Comparison of ENCODE assay signal across 8 mouse cellular contexts in genomic region chr17:67303326-67304099, GRCm38 (mm10). TPM values are rescaled to one million over a fixed set of nuclear protein-coding genes. Genes with fewer than 3 reads are reported as not detected.
DNase-seq lines count a peak whose midpoint lies in the region; ATAC-seq lines count a peak whose summit lies in the region.

No protein-coding gene starts in this region.

- no peak for DNase-seq in forebrain, embryonic 10.5 days (ENCODE audit: extremely low spot score, low spot score)
- DNase-seq in brain, adult 2 months (ENCODE audit: low read depth, low spot score) = peak; percentile 72
- no peak for DNase-seq in liver

- H3K4me3 ChIP-seq in forebrain, embryonic 13.5 days = no peak overlapping the region
- H3K4me3 ChIP-seq in forebrain, embryonic 10.5 days = no peak overlapping the region
- H3K4me3 ChIP-seq in heart, embryonic 16.5 days (ENCODE audit: low read length) = peak overlapping the region; percentile 1; the same call in 1 of the 2 replicates
- peak overlapping the region; percentile 7; the same call in 1 of the 2 replicates for H3K4me3 ChIP-seq in lung, embryonic 16.5 days (ENCODE audit: low read length)

- no peaks in the 10 kb centered on the region for H3K9me3 ChIP-seq in forebrain, embryonic 13.5 days (replicated peaks)
- peaks cover 6% of the 10 kb centered on the region; the same call in 1 of the 2 replicates for H3K9me3 ChIP-seq in forebrain, embryonic 10.5 days
- H3K9me3 ChIP-seq in heart, embryonic 16.5 days (replicated peaks; ENCODE audit: control insufficient read depth, low read length) = no peaks in the 10 kb centered on the region; the same call in 1 of the 2 replicates
- H3K9me3 ChIP-seq in lung, embryonic 16.5 days (ENCODE audit: control insufficient read depth, low read length) = no peaks in the 10 kb centered on the region

- WGBS in forebrain, embryonic 13.5 days = 48% methylated on average over 18 of the region's 18 CpGs
- 68% methylated on average over 18 of the region's 18 CpGs for WGBS in forebrain, embryonic 10.5 days
- WGBS in heart, embryonic 16.5 days = 56% methylated on average over 18 of the region's 18 CpGs
- 53% methylated on average over 18 of the region's 18 CpGs for WGBS in lung, embryonic 16.5 days

- peak overlapping the region; percentile 13; the same call in 1 of the 2 replicates for H3K4me2 ChIP-seq in forebrain, embryonic 13.5 days
- peak overlapping the region; percentile 47 for H3K4me2 ChIP-seq in heart, embryonic 16.5 days (ENCODE audit: low read depth, low read length)
- H3K4me2 ChIP-seq in lung, embryonic 16.5 days (ENCODE audit: low read depth, low read length) = peak overlapping the region; percentile 22

- peaks cover 25% of the 10 kb centered on the region for H3K27me3 ChIP-seq in forebrain, embryonic 13.5 days
- peaks cover 43% of the 10 kb centered on the region for H3K27me3 ChIP-seq in forebrain, embryonic 10.5 days (ENCODE audit: poor library complexity, severe bottlenecking)
- no peaks in the 10 kb centered on the region for H3K27me3 ChIP-seq in heart, embryonic 16.5 days (ENCODE audit: control insufficient read depth, insufficient read depth, low read length)
- no peaks in the 10 kb centered on the region for H3K27me3 ChIP-seq in lung, embryonic 16.5 days (ENCODE audit: control insufficient read depth, insufficient read depth, low read depth, low read length)

- no peak overlapping the region for H3K9ac ChIP-seq in forebrain, embryonic 13.5 days
- no peak overlapping the region for H3K9ac ChIP-seq in heart, embryonic 16.5 days (ENCODE audit: low read length)
- H3K9ac ChIP-seq in lung, embryonic 16.5 days (ENCODE audit: low read length) = no peak overlapping the region

- no peak overlapping the region for H3K27ac ChIP-seq in forebrain, embryonic 13.5 days
- H3K27ac ChIP-seq in forebrain, embryonic 10.5 days = no peak overlapping the region
- H3K27ac ChIP-seq in heart, embryonic 16.5 days (ENCODE audit: low read length) = peak overlapping the region; percentile 42
- H3K27ac ChIP-seq in lung, embryonic 16.5 days (ENCODE audit: low read length) = peak overlapping the region; percentile 28

- peaks cover 17% of the 10 kb centered on the region for H3K4me1 ChIP-seq in forebrain, embryonic 13.5 days
- H3K4me1 ChIP-seq in forebrain, embryonic 10.5 days = peaks cover 36% of the 10 kb centered on the region
- peaks cover 10% of the 10 kb centered on the region for H3K4me1 ChIP-seq in heart, embryonic 16.5 days (ENCODE audit: control insufficient read depth, insufficient read depth, low read length)
- H3K4me1 ChIP-seq in lung, embryonic 16.5 days (replicated peaks; ENCODE audit: control insufficient read depth, insufficient read depth, low read length) = peaks cover 25% of the 10 kb centered on the region

- ATAC-seq in forebrain, embryonic 13.5 days = peak; percentile 70
- ATAC-seq in heart, embryonic 16.5 days (replicated peaks; ENCODE audit: extremely low read depth, insufficient read depth, low FRiP score) = peak; percentile 78; the same call in 1 of the 2 replicates
- peak; percentile 80 for ATAC-seq in lung, embryonic 16.5 days (ENCODE audit: low read depth)
- ATAC-seq in erythroblast, adult 5-6 weeks (replicated peaks; ENCODE audit: low FRiP score, poor library complexity, severe bottlenecking) = no peak
- no peak for ATAC-seq in megakaryocyte progenitor cell, adult 5-6 weeks (replicated peaks; ENCODE audit: poor library complexity)

- H3K36me3 ChIP-seq in forebrain, embryonic 13.5 days (ENCODE audit: poor library complexity, severe bottlenecking) = no peaks in the 10 kb centered on the region
- no peaks in the 10 kb centered on the region for H3K36me3 ChIP-seq in forebrain, embryonic 10.5 days (replicated peaks)
- H3K36me3 ChIP-seq in heart, embryonic 16.5 days (ENCODE audit: control insufficient read depth, insufficient read depth) = no peaks in the 10 kb centered on the region
- no peaks in the 10 kb centered on the region for H3K36me3 ChIP-seq in lung, embryonic 16.5 days (ENCODE audit: control insufficient read depth, insufficient read depth, low read length)

RNA-seq across cellular contexts. Expression of gene Ptprm, which starts 50.7 kb away (rescaled TPM):
- polyA plus RNA-seq in forebrain, embryonic 13.5 days (2015; fragmentation: Nextera tagmentation; extraction: Ambion mirVana) = 5.7 and 7.1 TPM in 2 replicates
- 6.7 and 8.4 TPM in 2 replicates for polyA plus RNA-seq in forebrain, embryonic 10.5 days (2016; fragmentation: Nextera tagmentation; extraction: Ambion mirVana)
- 12.8 and 18.1 TPM in 2 replicates for polyA plus RNA-seq in heart, embryonic 16.5 days (2015; fragmentation: Nextera tagmentation; extraction: Ambion mirVana)
- 45.7 and 47.0 TPM in 2 replicates for polyA plus RNA-seq in lung, embryonic 16.5 days (2015; fragmentation: Nextera tagmentation; extraction: Ambion mirVana)
- total RNA-seq in erythroblast, adult 5-6 weeks (2015; ENCODE audit: low replicate concordance) = 0.19 and 0.42 TPM in 2 replicates
- total RNA-seq in erythroblast, adult 5-6 weeks (2017; ENCODE audit: low replicate concordance) = 0.60 and 0.84 TPM in 2 replicates
- total RNA-seq in megakaryocyte progenitor cell, adult 5-6 weeks (2015) = 0.22 TPM in 2 replicates
- total RNA-seq in megakaryocyte progenitor cell, adult 5-6 weeks (2017) = not detected in 2 replicates

Comparison
In these comparisons a context has a peak if more than half of its experiments do, and no peak if none do; other contexts are left out.
1. ATAC-seq: peak in forebrain, embryonic 13.5 days (single experiment), heart, embryonic 16.5 days (single experiment) and lung, embryonic 16.5 days (single experiment); none in erythroblast, adult 5-6 weeks (single experiment) and megakaryocyte progenitor cell, adult 5-6 weeks (single experiment).
2. H3K27ac ChIP-seq: peak in heart, embryonic 16.5 days (single experiment) and lung, embryonic 16.5 days (single experiment); none in forebrain, embryonic 13.5 days (single experiment) and forebrain, embryonic 10.5 days (single experiment).
3. H3K4me3 ChIP-seq: peak in heart, embryonic 16.5 days (single experiment) and lung, embryonic 16.5 days (single experiment); none in forebrain, embryonic 13.5 days (single experiment) and forebrain, embryonic 10.5 days (single experiment).
4. Peak in every context shown above with its lines, with median percentiles within 50 percentile points of each other: H3K4me2 ChIP-seq.